Mouse (Mus musculus) hindbrain, embryonic 16.5 days (tissue): ENCODE measurements at regions not wholly inside any gene's neighbourhood (a gene's known extent, or its start where the extent isn't known, plus 50 kb on each side); places are given as distances from the start of the nearest gene placed in this dataset.
A peak's percentile ranks its signal among the peaks of the same experiment; 100 is the strongest.

Experiments used
- ATAC-seq: fragments of 200-750 bp; cut with Nextera tagmentation; 2 replicates; pipeline ENCODE4 v1.8.0; 2017; ENCODE audit warnings: moderate TSS enrichment, moderate library complexity
- H3K27ac ChIP-seq: fragments of 300-500 bp; sonication (generic); 2 replicates; pipeline ENCODE4 v1.5.1; 2014; ENCODE audit warnings: low read depth, mild to moderate bottlenecking, control low read depth, low read length, moderate library complexity
- H3K27me3 ChIP-seq: fragments of 300-500 bp; sonication (generic); replicated peaks from 2 replicates; pipeline ENCODE4 v1.6.1; 2014; ENCODE audit warnings: low read length; ENCODE audit not compliant: control insufficient read depth, insufficient read depth
- H3K36me3 ChIP-seq: fragments of 300-500 bp; sonication (generic); 2 replicates; pipeline ENCODE4 v1.6.1; 2014; ENCODE audit warnings: mild to moderate bottlenecking, low read length, moderate library complexity, mixed read lengths; ENCODE audit not compliant: control insufficient read depth, insufficient read depth
- H3K4me1 ChIP-seq: fragments of 300-500 bp; sonication (generic); 2 replicates; pipeline ENCODE4 v1.6.1; 2014; ENCODE audit warnings: low read depth, low read length; ENCODE audit not compliant: control insufficient read depth, insufficient read depth
- H3K4me2 ChIP-seq: fragments of 300-500 bp; sonication (generic); 2 replicates; pipeline ENCODE4 v1.6.1; 2014; ENCODE audit warnings: mild to moderate bottlenecking, low read length, control low read depth, moderate library complexity
- H3K4me3 ChIP-seq: fragments of 300-500 bp; sonication (generic); 2 replicates; pipeline ENCODE4 v1.5.1; 2014; ENCODE audit warnings: mild to moderate bottlenecking, low read length, control low read depth, moderate library complexity
- H3K9ac ChIP-seq: fragments of 300-500 bp; sonication (generic); 2 replicates; pipeline ENCODE4 v1.6.1; 2014; ENCODE audit warnings: low read depth, mild to moderate bottlenecking, control low read depth, low read length, moderate library complexity
- H3K9me3 ChIP-seq: fragments of 300-500 bp; sonication (generic); 2 replicates; pipeline ENCODE4 v1.6.1; 2014; ENCODE audit warnings: mild to moderate bottlenecking, low read length, moderate library complexity; ENCODE audit not compliant: control insufficient read depth
- WGBS: fragments of 180-500 bp; shearing (Covaris S2); extraction: QIAGEN DNeasy Blood & Tissue Kit; methylation state at CpG from one replicate; pipeline ENCODE4 v1.1.7; 2014; 5-methylcytosine and 5-hydroxymethylcytosine counted together

DNA sequence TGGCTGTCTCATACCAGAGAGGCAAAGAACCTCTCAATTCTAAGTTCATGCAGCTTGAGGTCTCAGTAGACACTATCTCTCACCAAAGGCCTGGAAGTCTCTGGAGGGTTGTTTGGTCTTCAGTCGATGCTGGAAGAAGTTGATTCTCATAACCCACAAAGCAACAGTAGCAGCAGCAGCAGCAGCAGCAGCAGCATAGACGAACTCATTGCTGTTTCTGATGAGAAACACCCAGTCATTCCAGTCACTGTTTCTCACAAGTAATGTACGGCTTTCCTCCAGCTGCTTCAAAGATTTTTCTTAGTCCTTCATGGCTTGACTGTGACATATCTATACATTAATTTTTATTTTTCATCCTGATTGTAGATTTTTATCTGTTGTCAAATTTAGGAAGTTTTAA is 298.1 kb upstream of the Hnrnpa3 start:
- Histone ChIP-seq H3K4me3 (no peak overlapping the region), H3K36me3 (no peaks in the 10 kb centered on the region), H3K27ac (no peak overlapping the region), H3K27me3 (no peaks in the 10 kb centered on the region), H3K9me3 (no peaks in the 10 kb centered on the region), H3K9ac (no peak overlapping the region), H3K4me1 (no peaks in the 10 kb centered on the region), H3K4me2 (no peak overlapping the region)
- ATAC-seq = no peak
- WGBS = 85% methylated on average over 3 of the region's 3 CpGs

DNA sequence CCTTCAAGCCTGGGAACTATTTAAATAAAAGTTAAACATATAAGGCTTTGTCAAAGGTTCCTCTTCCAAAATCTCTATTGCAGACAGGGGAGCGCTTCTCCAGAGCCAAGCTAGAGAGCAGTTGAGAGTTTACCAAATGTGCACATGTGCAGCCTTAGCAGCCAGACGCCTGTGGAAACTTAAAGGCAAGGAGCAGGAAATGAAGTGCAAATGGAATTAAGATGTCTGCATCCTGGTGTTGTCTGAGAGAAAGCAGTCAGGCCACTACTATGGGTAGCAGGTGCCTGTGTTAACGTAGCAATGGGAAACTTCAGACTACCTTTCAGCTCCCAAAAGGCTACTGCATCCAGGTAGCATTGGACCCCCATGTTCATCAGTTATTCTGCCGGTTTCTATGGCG is 282.4 kb upstream of the Hnrnpa3 start:
- 71% methylated on average over 5 of the region's 5 CpGs for WGBS
- no peak overlapping the region for H3K27ac ChIP-seq

DNA sequence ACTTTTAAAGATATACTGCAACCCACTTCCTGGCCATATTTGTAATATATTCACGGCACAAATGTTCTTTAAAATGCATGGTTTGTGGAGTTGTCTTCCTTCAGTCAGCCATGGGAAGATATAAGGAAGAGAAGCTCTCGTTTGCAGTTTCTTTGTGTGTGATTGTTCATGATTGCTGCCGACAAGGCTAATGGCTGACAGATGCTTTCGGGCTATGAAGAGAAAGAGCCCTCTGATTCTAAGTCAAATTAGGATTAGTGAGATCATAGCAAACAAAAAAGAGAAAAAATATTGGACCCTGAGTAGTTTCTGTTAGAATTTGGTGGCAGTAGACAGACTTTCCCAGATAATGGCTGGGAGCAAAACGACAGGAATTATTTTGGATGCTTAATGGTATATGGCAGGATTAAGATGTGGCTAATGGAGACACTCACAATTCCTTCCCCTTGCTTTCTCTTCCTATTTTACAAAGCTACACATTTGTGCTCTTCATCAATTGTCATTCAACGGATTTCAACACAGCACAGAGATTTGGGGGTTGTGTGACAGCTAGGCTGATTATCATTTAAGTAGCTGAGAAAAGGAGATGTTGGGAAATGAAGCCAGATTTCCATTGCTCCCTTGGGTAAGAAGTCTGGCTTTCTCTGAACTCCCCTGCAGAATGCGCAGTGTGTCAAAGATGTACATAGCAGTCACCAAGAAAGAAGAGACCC is 273.4 kb upstream of the Hnrnpa3 start:
- no peak overlapping the region for H3K9ac ChIP-seq
- ATAC-seq = no peak
- 0 out of 2 replicates have a peak overlapping the region, but pooled peaks have one; percentile 45 for H3K27ac ChIP-seq

More for the DNA sequence above, 282.4 kb upstream of the Hnrnpa3 start:
- Histone ChIP-seq H3K4me1 (peaks cover 4% of the 10 kb centered on the region; the same call in 1 of the 2 replicates), H3K9me3 (no peaks in the 10 kb centered on the region), H3K4me3 (no peak overlapping the region), H3K36me3 (no peaks in the 10 kb centered on the region), H3K27me3 (no peaks in the 10 kb centered on the region), H3K9ac (no peak overlapping the region), H3K4me2 (no peak overlapping the region)
- no peak; the same call in 1 of the 2 replicates for ATAC-seq

DNA sequence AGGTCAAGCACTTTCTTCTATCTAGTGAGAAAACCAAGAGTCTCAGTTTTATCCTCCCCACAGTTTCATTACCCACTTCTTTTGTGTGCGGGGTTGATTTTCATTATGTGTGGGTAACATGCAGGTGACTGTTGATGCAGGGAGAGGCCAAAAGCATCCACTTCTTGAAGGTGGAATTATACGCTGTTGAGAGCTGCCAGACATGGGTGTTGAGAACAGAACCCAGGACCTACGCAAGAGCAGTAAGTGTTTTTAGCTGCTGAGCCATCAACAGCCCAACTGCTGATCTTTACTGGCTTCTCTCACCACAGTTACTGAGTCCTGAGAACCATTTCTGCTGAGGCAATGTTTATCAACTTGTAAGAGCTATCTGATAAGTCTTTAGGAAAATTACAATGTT is 272.4 kb upstream of the Hnrnpa3 start:
- no peak for ATAC-seq

More for the DNA sequence above, 273.4 kb upstream of the Hnrnpa3 start:
- Histone ChIP-seq H3K9me3 (no peaks in the 10 kb centered on the region), H3K27me3 (no peaks in the 10 kb centered on the region), H3K4me2 (no peak overlapping the region), H3K36me3 (no peaks in the 10 kb centered on the region), H3K4me3 (no peak overlapping the region), H3K4me1 (no peaks in the 10 kb centered on the region; the same call in 1 of the 2 replicates)
- 49% methylated on average over 7 of the region's 7 CpGs for WGBS

DNA sequence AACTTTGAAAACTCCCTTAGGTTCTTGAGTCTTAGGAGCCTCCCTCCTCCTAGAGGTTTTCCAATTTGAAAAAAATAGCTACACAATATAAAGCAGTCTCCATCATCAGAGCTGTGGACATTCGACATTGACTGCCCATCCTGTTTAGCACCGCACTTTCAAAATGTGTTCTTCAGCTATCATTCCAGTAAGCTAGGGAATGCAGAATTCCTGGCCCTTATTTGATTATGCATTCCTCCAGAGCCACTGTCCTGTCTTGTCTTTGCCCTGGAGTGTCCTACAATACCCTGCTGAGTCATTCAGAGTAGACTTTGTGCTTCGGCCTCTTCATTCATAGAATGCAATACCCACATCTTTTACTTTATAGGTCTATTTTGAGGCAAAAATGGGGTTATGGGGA is 267.0 kb upstream of the Hnrnpa3 start:
- no peaks in the 10 kb centered on the region for H3K27me3 ChIP-seq
- H3K9me3 ChIP-seq = no peaks in the 10 kb centered on the region
- no peaks in the 10 kb centered on the region for H3K4me1 ChIP-seq
- no peak for ATAC-seq
- H3K36me3 ChIP-seq = no peaks in the 10 kb centered on the region
- 88% methylated on average over 3 of the region's 3 CpGs for WGBS
- H3K4me2 ChIP-seq = no peak overlapping the region
- H3K9ac ChIP-seq = no peak overlapping the region
- no peak overlapping the region for H3K4me3 ChIP-seq
- H3K27ac ChIP-seq = no peak overlapping the region

More for the DNA sequence above, 272.4 kb upstream of the Hnrnpa3 start:
- H3K36me3 ChIP-seq = no peaks in the 10 kb centered on the region
- no peaks in the 10 kb centered on the region; the same call in 1 of the 2 replicates for H3K4me1 ChIP-seq
- H3K4me3 ChIP-seq = no peak overlapping the region
- no peaks in the 10 kb centered on the region for H3K9me3 ChIP-seq
- WGBS = 92% methylated on average over 3 of the region's 3 CpGs
- H3K9ac ChIP-seq = no peak overlapping the region
- no peaks in the 10 kb centered on the region for H3K27me3 ChIP-seq
- H3K4me2 ChIP-seq = no peak overlapping the region
- H3K27ac ChIP-seq = no peak overlapping the region

DNA sequence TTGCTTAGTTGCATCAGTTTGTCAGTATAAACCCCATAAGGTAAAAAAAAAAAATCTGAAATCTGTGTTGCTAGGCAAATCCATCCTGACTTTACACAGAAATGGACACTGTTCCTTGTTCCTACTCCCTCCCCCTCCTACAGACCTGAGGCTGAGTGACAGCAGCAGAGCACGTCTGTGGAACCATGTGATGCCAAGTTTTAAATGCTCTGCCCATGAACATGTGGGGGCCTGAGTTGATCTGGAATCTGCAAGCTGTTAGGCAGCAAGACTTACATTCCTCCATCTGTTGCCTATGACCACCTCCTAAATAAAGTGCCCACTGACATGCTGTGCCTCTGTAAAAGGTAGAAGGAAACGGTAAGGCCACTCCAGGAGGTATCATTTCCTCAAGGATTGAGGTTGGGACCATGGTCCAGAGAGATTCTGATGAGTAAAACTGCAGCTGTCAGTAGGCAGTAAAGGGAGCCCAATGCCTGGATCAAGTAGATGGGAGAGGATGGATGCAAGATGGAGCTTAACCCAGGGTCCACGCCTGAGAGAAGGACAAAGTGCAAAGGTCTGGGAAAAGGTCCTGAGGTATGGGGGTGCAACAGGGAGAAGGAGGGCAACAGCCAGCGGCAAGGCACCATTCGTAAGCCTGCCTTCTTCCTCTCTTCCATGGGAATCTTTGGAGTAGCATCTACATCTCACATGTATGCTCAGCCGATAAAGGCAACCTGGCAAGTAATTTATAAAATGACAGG is 264.0 kb upstream of the Hnrnpa3 start:
- H3K36me3 ChIP-seq = no peaks in the 10 kb centered on the region
- no peak overlapping the region for H3K4me2 ChIP-seq
- no peaks in the 10 kb centered on the region for H3K9me3 ChIP-seq
- no peak overlapping the region for H3K4me3 ChIP-seq
- no peaks in the 10 kb centered on the region for H3K4me1 ChIP-seq
- H3K9ac ChIP-seq = no peak overlapping the region
- H3K27ac ChIP-seq = no peak overlapping the region
- H3K27me3 ChIP-seq = no peaks in the 10 kb centered on the region
- 70% methylated on average over 6 of the region's 6 CpGs for WGBS
- peak; percentile 40; the same call in 1 of the 2 replicates for ATAC-seq

DNA sequence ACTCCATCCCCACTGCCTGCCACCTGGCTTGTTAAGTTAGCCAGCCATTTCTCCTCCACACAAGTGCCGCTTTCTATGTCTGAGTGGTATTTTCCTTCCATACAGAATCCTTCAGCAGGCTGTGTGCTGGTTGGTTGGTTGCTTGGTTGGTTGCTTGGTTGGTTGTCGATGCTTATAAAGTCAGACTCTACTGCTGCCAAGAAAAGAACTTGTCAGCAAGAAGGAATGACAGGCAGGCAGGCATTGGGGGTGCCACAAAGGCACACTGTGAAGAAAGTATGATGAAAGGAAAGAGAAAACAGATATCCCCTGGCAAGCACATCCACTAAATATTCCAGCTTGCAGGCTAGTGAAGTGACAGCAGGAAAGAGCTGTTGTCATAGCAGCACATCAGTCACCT is 263.0 kb upstream of the Hnrnpa3 start:
- Histone ChIP-seq H3K36me3 (no peaks in the 10 kb centered on the region), H3K4me1 (no peaks in the 10 kb centered on the region), H3K9me3 (no peaks in the 10 kb centered on the region), H3K4me2 (no peak overlapping the region), H3K4me3 (no peak overlapping the region), H3K27ac (no peak overlapping the region), H3K9ac (no peak overlapping the region), H3K27me3 (no peaks in the 10 kb centered on the region)
- no peak for ATAC-seq
- 61% methylated on average over 2 of the region's 2 CpGs for WGBS

DNA sequence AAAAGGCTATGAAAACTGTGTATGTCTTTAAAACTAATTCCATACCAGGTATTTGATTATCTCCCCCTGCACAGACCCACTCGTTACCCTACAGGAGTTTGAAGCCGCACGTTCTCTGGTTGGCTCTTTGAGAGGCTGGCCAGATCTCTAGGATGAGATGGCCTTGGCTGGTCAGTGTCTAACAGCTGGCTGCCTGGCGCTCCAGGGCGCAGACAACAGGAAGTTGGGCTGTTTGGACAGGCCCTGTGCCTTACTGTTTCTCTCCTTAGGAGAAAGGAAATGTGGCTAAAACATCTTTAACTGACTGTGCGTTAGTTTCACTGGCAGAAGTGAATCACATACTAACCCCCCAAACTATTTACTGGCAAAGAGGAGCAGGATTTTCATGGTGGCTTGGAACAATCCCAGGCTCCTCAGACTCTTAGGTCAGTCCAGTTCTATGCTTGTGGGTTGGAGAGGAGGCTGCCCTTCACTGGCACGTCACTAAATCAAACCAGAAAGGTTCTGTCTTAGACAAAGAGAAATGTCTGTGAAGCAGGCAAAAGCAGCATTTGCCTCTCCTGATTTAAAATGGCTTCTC is 258.7 kb upstream of the Hnrnpa3 start:
- no peak overlapping the region for H3K4me3 ChIP-seq
- H3K27me3 ChIP-seq = no peaks in the 10 kb centered on the region
- no peak overlapping the region for H3K4me2 ChIP-seq
- H3K9me3 ChIP-seq = no peaks in the 10 kb centered on the region
- no peak overlapping the region for H3K9ac ChIP-seq
- H3K4me1 ChIP-seq = no peaks in the 10 kb centered on the region
- H3K36me3 ChIP-seq = no peaks in the 10 kb centered on the region
- whole genome bisulfite sequencing = 83% methylated on average over 7 of the region's 7 CpGs
- H3K27ac ChIP-seq = no peak overlapping the region
- no peak for ATAC-seq

DNA sequence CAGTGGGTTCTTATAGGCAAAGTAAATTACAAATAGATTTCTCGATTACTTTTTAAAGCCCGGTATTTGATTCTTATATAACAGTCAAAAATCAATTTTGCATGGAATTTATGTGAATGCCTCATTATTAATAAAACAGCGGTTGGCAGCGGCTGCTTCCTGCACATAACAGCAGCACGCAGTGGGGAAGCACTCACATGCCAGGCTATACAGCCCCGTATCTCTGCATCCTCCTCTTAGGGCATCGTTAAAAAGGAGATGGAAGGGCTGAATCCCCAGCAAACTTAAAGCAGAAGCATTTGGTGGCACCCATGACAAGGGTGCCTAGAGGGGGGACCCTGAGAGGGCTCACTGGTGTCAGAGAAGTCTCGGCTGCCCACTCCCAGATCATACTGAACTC is 255.3 kb upstream of the Hnrnpa3 start:
- Histone ChIP-seq H3K9me3 (no peaks in the 10 kb centered on the region), H3K27ac (no peak overlapping the region), H3K9ac (no peak overlapping the region), H3K4me1 (peaks cover 5% of the 10 kb centered on the region; the same call in 1 of the 2 replicates), H3K4me3 (no peak overlapping the region), H3K27me3 (no peaks in the 10 kb centered on the region), H3K36me3 (no peaks in the 10 kb centered on the region), H3K4me2 (no peak overlapping the region)
- ATAC-seq = no peak
- WGBS = 64% methylated on average over 8 of the region's 8 CpGs
